Mouse (Mus musculus) CH12.LX (cell line): ENCODE measurements around the gene Sgce.

Experiments used
- CHD1 ChIP-seq: IDR thresholded peaks from 2 replicates; pipeline ENCODE4 v1.6.1; 2012; ENCODE audit warnings: low read depth, low read length, improper control_type of control experiment, inconsistent platforms
- CTCF ChIP-seq, 2 experiments: IDR thresholded peaks in 1 of 2; conservative IDR thresholded peaks in 1 of 2; 2 replicates each; pipeline ENCODE4 v1.5.1; 2011 to 2012; ENCODE audit warnings: low read depth in 2 of 2, low read length in 2 of 2, improper control_type of control experiment in 1 of 2, inconsistent platforms in 1 of 2, mild to moderate bottlenecking in 1 of 2, moderate library complexity in 1 of 2
- EP300 ChIP-seq: IDR thresholded peaks from 2 replicates; pipeline ENCODE4 v1.6.1; 2011; ENCODE audit warnings: low read length, improper control_type of control experiment
- HCFC1 ChIP-seq: IDR thresholded peaks from 2 replicates; pipeline ENCODE4 v1.6.1; 2012; ENCODE audit warnings: low read depth, mild to moderate bottlenecking, inconsistent platforms, low read length, improper control_type of control experiment
- IRF4 ChIP-seq: IDR thresholded peaks from 2 replicates; pipeline ENCODE4 v1.6.1; 2014; ENCODE audit warnings: low read depth, mild to moderate bottlenecking, inconsistent platforms, low read length, improper control_type of control experiment
- MAX ChIP-seq: IDR thresholded peaks from 2 replicates; pipeline ENCODE4 v1.6.1; 2011; ENCODE audit warnings: low read length, improper control_type of control experiment
- POLR2A ChIP-seq: IDR thresholded peaks from 2 replicates; pipeline ENCODE4 v1.6.1; 2011; ENCODE audit warnings: low read depth, mild to moderate bottlenecking, improper control_type of control experiment, low read length
- POLR2AphosphoS2 ChIP-seq: IDR thresholded peaks from 2 replicates; pipeline ENCODE4 v1.6.1; 2011; ENCODE audit warnings: low read depth, low read length, improper control_type of control experiment
- SIN3A ChIP-seq: IDR thresholded peaks from 2 replicates; pipeline ENCODE4 v1.6.1; 2012; ENCODE audit warnings: low read length, improper control_type of control experiment, inconsistent platforms
- TBP ChIP-seq: conservative IDR thresholded peaks from 2 replicates; pipeline ENCODE4 v1.6.1; 2011; ENCODE audit warnings: low read depth, low read length, improper control_type of control experiment

DNA sequence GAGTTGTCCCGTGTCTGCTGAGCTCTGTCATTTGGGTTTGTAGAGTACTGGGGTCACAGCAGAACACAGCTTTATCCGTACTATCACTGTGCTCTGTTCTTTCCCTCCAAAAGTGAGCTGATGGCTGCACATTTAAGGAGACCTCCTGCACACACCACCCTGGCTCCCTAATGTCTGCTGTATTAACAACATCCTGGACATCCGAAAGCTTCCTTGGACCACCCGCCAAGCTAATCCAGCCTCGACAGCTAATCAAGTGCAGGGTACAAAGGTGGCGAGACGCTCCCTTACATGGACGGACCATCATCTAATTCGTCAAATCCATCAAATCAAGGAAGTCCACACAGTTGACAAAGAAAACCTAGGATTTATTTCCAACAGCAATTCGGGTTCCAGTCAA lies 53.5 kb downstream of the Sgce start:
- TF ChIP-seq CTCF (conservative IDR thresholded peaks at IDR 0.05 in 1 of 2, IDR thresholded peaks at IDR 0.05 in 1 of 2; ENCODE audit: low read depth in 2 of 2, low read length in 2 of 2) (no peak), POLR2A (no peak), HCFC1 (no peak), EP300 (no peak), IRF4 (no peak), TBP (no peak), SIN3A (no peak), POLR2AphosphoS2 (no peak), CHD1 (no peak), MAX (no peak)
